ENCODE assay signal across 8 mouse cellular contexts in genomic region chr6:124863658-124864298, GRCm38 (mm10). TPM values are rescaled to one million over a fixed set of nuclear protein-coding genes. Genes with fewer than 3 reads are reported as not detected.
A peak's percentile ranks its signal among the peaks of the same experiment; 100 is the strongest.
DNase-seq lines count a peak whose midpoint lies in the region; ATAC-seq and TF ChIP-seq lines count a peak whose summit lies in the region.

Gpr162 (minus strand) TSS chr6:124863983.

- TF ChIP-seq CTCF in lung, embryonic 14.5 days (IDR thresholded peaks at IDR 0.05; ENCODE audit: low read depth), result no peak
- TF ChIP-seq CTCF in olfactory bulb, adult 2 months (IDR thresholded peaks at IDR 0.05; ENCODE audit: insufficient read depth, low read depth, low read length), result no peak

- ATAC-seq in embryonic facial prominence, embryonic 14.5 days (ENCODE audit: low read depth), result peak; percentile 81
- ATAC-seq in lung, embryonic 14.5 days (ENCODE audit: insufficient read depth), result peak; percentile 65

- no peaks in the 10 kb centered on the region for H3K36me3 ChIP-seq in embryonic facial prominence, embryonic 14.5 days (ENCODE audit: control insufficient read depth, insufficient read depth, low read length)
- H3K36me3 ChIP-seq in lung, embryonic 14.5 days (ENCODE audit: insufficient read depth), result no peaks in the 10 kb centered on the region

- peak; percentile 42 to 45 for DNase-seq in B cell, adult 2 months
- peak; percentile 80 for DNase-seq in adrenal gland, postnatal 10 days
- DNase-seq in embryonic facial prominence, embryonic 14.5 days (ENCODE audit: low spot score), result peak; percentile 82
- peak; percentile 55 to 58 for DNase-seq in heart, postnatal 36 days
- peak; percentile 71 to 74 for DNase-seq in layer of hippocampus, adult 8-10 months (ENCODE audit: low spot score in 2 of 2)
- DNase-seq in lung, embryonic 14.5 days, result peak; percentile 80
- DNase-seq in thymus, postnatal 4 days, result peak; percentile 86

- peaks cover 7% of the 10 kb centered on the region for H3K4me1 ChIP-seq in embryonic facial prominence, embryonic 14.5 days (ENCODE audit: control insufficient read depth, insufficient read depth, low read length)
- H3K4me1 ChIP-seq in lung, embryonic 14.5 days (ENCODE audit: insufficient read depth), result 0 out of 2 replicates have a peak, but pooled peaks cover 6% of the 10 kb centered on the region
- peaks cover 46% of the 10 kb centered on the region for H3K4me1 ChIP-seq in olfactory bulb, adult 2 months (ENCODE audit: control insufficient read depth, insufficient read depth, low read length)

- H3K9me3 ChIP-seq in embryonic facial prominence, embryonic 14.5 days (ENCODE audit: control insufficient read depth, low read length), result no peaks in the 10 kb centered on the region
- H3K9me3 ChIP-seq in lung, embryonic 14.5 days (ENCODE audit: low read depth, low read length), result no peaks in the 10 kb centered on the region

- H3K27me3 ChIP-seq in embryonic facial prominence, embryonic 14.5 days (replicated peaks; ENCODE audit: control insufficient read depth, insufficient read depth, low read length), result no peaks in the 10 kb centered on the region
- H3K27me3 ChIP-seq in lung, embryonic 14.5 days (ENCODE audit: insufficient read depth, low read length), result peaks cover 32% of the 10 kb centered on the region; the same call in 1 of the 2 replicates

- peak within 1 kb of the TSS; percentile 95 for H3K4me2 ChIP-seq in embryonic facial prominence, embryonic 14.5 days (ENCODE audit: low read depth, low read length)
- peak within 1 kb of the TSS; percentile 93 for H3K4me2 ChIP-seq in lung, embryonic 14.5 days

- peak within 1 kb of the TSS; percentile 76 for H3K9ac ChIP-seq in embryonic facial prominence, embryonic 14.5 days (ENCODE audit: low read depth, low read length)
- peak within 1 kb of the TSS; percentile 46 for H3K9ac ChIP-seq in lung, embryonic 14.5 days

- peak within 1 kb of the TSS; percentile 57 for H3K4me3 ChIP-seq in embryonic facial prominence, embryonic 14.5 days (ENCODE audit: low read depth, low read length)
- peak within 1 kb of the TSS; percentile 45 for H3K4me3 ChIP-seq in lung, embryonic 14.5 days (ENCODE audit: low read depth, low read length)
- H3K4me3 ChIP-seq in olfactory bulb, adult 2 months (ENCODE audit: insufficient read depth, low read depth, low read length), result peak within 1 kb of the TSS; percentile 73

- peak within 1 kb of the TSS; percentile 48 for H3K27ac ChIP-seq in embryonic facial prominence, embryonic 14.5 days (replicated peaks; ENCODE audit: low read depth, low read length)
- H3K27ac ChIP-seq in lung, embryonic 14.5 days (ENCODE audit: low read depth), result no peak within 1 kb of the TSS
- H3K27ac ChIP-seq in olfactory bulb, adult 2 months (ENCODE audit: insufficient read depth, low read depth, low read length), result peak within 1 kb of the TSS; percentile 99

- intact Hi-C loops in heart, postnatal 36 days (cut with DNase I), result no loop called here

- TF ChIP-seq POLR2A in olfactory bulb, adult 2 months (IDR thresholded peaks at IDR 0.05; ENCODE audit: insufficient read depth, low read depth, low read length), result peak; percentile 33; the same call in 1 of the 2 replicates

- under 1% methylated on average over 32 of the region's 43 CpGs for WGBS in embryonic facial prominence, embryonic 14.5 days
- 2% methylated on average over 37 of the region's 43 CpGs for WGBS in lung, embryonic 14.5 days
- under 1% methylated on average over 43 of the region's 43 CpGs for WGBS in olfactory bulb, adult 2 months

RNA-seq across cellular contexts. Expression of gene Gpr162, which starts in this region (rescaled TPM):
- 1 to 10 TPM; 3.5 to 5.2 TPM for total RNA-seq in adrenal gland, postnatal 10 days (2021)
- 0.95 and 1.5 TPM in 2 replicates for polyA plus RNA-seq in embryonic facial prominence, embryonic 14.5 days (2014; fragmentation: Nextera tagmentation; extraction: Ambion mirVana)
- total RNA-seq in heart, postnatal 36 days (2021), result under 1 TPM; 0.72 to 0.98 TPM
- 100 to 1,000 TPM; 171 to 204 (median 183) TPM for total RNA-seq in layer of hippocampus, adult 8-10 months (2022)
- polyA plus RNA-seq in lung, embryonic 14.5 days (2014; fragmentation: Nextera tagmentation; extraction: Ambion mirVana), result 0.08 and 0.30 TPM in 2 replicates
- polyA plus RNA-seq in olfactory bulb, adult 2 months (2012; ENCODE audit: insufficient read depth, insufficient read length, low replicate concordance, missing spikeins), result not detected in 2 replicates

Comparison
In these comparisons a context has a peak if more than half of its experiments do, and no peak if none do; other contexts are left out.
1. RNA of gene Gpr162 (total RNA-seq): 171 to 204 TPM in layer of hippocampus, adult 8-10 months; 3.5 to 5.2 TPM in adrenal gland, postnatal 10 days and 0.72 to 0.98 TPM in heart, postnatal 36 days; every median in the first group is over 10 times any median in the second.
2. RNA of gene Gpr162 (polyA plus RNA-seq): not detected in olfactory bulb, adult 2 months; 0.95 to 1.5 TPM in embryonic facial prominence, embryonic 14.5 days and 0.08 to 0.30 TPM in lung, embryonic 14.5 days; every median in the first group is over 10 times any median in the second.
3. Peak in DNase-seq in heart, postnatal 36 days; RNA of the gene not detected or under 1 TPM.
4. Peak in DNase-seq, ATAC-seq, H3K4me3 ChIP-seq, H3K9ac ChIP-seq and H3K4me2 ChIP-seq in lung, embryonic 14.5 days; RNA of the gene not detected or under 1 TPM.
5. Peak in every context shown above with its lines, with median percentiles within 50 percentile points of each other: DNase-seq and H3K4me3 ChIP-seq.